Mouse (Mus musculus) kidney, adult 18-20 months (tissue): ENCODE data around the gene Furin.

Experiments used
- DNase-seq: peaks from one replicate; pipeline ENCODE4 v3.0.0; 2021

The Furin gene

DNA sequence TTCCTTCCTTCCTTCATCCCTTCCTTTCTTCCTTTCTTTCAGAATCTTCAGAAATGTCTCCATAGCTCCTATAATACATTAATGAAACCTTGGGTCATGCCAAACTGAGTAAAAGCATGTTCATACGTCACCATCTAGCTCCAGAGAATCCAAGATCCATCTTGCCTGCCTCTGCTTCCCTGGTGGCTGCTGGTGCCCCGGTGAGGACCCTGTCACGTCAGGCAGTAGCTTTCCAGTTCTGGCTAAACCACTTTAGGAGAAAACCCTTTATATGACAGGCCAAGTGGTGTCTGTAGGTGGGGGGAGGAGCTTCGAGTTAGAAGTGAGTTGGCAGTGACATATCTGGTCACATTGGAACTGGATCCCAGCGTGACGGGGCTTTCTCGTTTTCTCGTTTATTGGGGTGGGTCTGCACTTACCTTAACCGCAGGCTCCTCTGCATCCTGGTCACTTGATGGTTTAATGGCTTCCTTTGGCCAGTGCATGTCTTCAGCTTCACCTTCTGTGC lies at the start of gene Furin:
Gene Furin, minus strand, starts transcription at position 249 of the 508 bp plus-strand sequence.
- DNase-seq = no peak

DNA sequence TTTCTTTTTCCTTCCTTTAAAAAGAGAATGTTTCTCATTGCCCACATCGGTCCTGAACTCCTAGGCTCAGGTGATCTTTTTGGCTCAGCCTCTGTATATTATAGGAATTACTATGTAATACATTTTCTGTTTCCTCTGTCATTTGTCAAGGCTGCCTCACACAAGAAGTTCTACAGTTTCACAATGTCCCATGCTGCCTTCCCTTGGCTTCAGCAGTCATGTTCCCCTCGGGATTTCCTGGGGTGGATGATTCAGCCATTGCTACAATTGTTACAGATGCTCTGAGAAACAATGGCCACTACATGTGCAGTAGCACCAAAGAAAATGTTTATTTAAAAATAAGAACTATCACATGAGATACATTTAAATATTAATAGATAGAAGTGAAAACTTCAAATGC lies 49.5 kb upstream of the Furin start:
- DNase-seq = no peak

DNA sequence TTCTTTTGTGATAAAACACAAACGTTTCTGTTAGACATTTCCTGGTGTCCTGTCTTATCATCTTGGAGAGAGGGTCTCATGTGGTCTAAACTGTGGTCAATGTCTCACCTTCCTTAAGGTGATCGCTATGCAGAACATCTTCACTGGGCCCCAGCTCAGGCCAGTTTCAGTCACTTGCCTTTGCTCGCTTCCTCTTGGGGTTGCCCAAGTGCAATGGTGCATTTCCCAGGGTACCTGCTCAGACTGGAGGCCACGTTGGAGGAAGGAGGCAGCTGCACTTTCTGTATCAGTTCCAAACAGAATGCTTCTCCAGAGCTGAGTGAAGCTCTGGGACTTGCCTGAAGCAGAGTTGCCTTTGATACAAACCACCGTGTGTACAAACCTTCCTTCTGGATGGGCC lies 48.8 kb upstream of the Furin start:
- no peak for DNase-seq

DNA sequence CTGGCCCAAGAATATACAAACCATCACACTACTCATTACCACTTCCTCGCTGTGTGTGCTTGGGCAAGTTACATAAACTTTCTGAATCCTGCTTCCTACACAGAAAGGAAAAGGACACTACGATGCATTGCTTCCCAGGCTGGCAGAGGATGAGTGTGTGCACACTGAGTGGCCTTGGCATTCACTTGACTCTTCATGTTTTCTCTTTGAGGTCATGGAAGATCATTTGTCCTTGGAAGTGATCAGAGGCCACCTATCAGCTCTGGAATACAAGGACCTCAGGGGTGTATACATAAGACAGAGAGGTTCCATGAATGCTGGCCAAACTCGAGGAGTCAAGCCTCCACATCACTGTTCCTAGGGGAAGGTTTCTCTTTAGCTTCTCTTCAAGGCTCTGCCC lies 47.9 kb upstream of the Furin start:
- DNase-seq = no peak

DNA sequence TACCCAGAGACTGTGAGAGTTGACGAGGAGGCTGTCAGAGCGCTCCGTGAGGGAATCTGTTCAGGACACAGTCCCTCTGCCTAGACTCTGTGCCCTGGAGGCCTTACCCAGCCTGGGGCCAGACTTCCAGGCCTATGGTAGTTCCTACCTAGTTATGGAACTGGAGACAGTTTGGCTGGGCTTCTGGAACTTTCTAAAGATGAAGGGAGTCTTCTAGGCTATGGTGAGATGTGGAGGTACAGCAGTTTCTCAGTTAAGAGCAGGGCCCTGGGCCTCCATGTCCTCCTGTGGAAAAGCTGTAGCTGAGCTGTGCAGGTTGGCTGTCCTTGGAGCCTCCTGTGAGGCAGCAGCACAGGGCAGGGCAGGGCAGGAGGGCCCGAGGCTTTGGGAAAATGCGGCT lies 47.0 kb upstream of the Furin start:
- no peak for DNase-seq

DNA sequence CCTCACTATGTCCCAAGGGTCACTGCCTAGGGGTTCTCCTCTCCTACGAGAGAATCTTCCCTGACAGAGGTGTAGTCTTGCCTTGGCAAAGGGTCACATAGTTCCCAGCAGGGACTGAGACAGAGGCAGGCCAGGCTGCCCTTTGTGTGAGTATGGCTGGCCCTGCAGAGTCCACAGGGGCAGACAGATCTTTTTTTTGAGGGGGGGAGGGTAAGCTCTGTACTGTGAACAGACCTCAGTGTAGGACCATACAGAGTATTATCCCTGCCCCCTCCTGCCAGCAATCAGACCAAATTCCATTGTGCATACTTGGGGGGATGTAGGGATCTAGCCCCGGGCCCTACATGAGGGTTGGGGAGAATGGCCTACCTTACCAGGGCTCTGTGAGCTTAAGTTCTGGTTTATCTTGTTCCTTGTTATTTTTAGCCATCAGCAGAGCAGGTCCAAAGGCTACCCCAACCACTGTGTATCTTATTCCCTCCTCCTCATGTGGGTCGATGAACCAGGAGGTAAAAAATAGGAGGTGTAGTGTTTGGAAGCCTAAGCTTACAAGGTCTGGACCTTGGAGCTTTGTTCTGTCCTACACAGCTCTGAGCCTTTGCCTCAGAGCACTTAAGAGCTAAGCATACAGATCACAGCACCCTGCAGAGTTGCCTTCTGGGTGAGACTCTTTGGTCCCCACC lies 46.5 kb upstream of the Furin start:
- DNase-seq = no peak

DNA sequence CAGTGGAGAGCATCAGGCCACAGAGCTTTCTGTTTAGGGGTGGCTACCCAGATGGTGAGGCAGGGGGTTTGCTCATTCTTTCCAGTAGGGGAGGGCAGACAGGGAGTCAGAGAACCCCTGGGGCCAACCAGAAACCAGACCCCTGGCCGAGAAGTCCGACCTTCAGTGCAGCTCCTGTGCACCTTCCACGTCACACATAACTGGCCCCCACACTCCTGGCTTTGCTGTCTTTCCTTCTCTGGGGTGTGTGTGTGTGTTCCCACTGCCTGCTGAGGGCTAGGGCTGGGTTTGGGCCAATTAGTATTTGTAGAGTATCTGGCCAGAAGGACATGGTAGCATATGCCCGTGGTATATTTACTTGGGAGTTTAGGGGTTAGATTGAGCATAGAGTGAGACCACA lies 45.1 kb upstream of the Furin start:
- no peak for DNase-seq

DNA sequence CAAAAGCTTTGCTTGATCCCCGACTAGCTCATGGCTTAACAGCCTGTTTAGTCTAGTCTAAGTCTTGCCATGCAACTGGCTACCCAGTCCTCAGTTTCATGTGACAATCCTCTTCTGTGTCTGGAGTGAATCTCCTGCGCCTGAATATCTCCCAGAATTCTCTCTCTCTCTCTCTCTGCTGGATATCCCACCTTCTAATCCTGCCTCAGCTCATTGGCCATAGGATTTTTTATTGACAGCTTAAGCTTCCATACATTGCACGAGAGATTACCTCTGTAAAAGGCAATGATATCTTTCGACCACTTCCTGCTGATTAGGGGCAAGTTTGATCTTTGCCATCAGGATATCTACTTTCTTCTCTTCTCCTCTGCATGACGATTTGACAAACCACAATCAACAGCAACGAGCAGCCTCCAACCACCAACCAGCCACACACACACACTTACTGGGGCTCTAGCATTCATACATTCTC lies 44.4 kb upstream of the Furin start:
- no peak for DNase-seq

DNA sequence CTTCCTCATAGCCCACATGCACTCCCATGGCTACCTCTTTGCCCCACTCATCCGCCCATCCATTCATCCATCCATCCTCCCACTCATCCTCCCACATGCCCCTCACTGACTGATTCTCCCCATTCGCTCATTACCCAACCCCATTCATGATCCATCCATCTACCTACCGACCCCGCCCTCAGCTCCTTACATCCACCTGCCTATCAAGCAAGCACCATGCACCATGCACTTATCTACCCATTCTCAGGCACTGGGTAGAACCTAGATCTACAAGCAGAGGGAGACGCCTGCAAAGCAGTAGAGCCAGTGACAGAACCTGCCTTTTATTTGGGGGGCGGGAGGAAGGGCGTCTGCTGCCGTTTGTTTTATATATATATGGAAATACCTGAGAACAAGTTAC lies 42.1 kb upstream of the Furin start:
- DNase-seq = no peak

DNA sequence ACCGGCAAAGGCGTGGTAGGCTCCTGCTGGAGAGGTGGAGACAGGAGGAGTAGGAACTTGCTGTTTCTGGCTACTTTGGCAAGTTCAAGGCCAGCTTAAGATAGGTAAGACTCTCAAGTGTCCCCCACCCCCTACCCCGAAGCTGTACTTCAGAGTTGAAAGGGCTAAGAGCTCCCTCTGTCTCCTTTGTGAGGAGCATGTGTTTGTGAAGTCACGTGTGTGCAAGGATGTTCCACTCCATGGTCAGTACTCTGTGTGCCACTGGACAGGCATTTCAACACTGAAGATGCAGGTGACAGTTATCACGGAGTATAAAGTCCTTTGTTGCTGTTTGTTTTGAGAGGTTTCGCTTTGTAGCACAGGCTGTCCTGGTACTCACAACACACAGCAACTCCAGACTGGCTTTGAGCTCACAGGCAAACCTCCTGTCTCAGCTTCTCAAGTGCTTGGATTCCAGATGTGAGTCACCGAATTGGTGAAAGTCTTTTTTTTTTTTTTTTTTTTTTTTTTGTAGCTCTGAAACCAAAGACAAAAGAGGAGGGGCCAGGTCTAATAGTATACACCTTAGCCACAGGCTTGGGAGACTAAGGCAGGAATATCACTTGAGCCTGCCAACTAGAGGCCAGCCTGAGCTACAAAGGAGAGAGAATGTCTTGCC lies 41.1 kb upstream of the Furin start:
- no peak for DNase-seq

DNA sequence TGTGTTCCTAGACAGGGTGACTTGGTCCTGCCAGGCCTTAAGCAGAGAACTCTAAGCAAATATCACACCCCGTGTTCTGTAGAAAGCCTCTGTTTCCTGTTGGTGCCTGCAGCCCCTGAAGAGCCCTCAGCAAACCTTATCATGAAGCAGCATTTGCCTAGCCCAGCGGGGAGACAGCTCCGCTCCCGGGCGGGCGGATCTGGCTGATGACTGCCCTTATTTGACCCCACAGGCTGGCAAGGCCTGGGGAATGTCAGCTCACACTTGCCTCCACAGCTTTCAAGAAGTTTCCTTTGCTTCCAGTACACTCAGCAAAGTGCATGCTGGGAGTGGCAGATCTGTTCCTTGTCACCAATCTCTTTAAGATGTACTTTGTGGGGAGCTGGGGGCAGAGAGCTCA lies 40.3 kb upstream of the Furin start:
- no peak for DNase-seq

DNA sequence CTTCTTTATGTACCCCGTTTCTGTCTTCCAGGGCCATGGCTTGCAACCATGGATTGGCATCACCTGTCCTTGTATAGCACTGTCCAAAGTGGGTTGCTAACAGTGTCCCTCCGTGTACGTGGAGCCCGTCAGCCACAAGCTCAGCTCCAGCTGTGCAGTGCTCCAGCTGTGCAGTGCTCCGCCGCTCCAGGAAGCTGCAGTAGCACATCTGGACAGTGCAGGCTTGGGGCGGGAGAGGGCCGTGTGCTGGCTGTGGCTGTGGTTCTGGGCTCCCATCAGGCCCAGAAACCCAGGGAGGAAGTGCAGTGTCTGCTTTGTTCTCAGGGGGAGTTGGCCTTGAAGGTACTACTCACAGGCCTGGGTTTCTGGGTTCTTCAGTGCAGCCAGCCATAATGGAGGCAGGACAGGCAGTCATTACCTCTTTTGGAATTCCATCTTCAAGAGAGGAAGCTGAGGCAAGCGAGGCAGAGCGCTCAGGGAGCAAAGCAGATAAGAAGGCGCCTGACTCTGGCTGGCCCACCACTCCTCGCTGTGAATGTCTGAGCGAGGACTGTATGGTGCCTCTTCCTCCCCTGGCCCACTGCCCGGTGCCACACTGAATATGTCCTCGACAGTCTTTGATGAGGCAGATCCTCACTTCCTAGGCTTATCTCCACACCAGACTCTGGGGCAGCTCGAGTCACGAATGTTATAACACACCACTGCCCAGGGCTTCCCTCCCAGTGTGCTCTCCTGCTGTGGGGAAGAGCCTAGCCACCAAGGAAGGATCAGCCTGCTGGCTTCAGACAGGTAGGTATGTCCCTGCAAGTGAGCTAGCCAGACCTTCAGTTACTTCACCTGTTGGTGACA lies 39.4 kb upstream of the Furin start:
- no peak for DNase-seq

DNA sequence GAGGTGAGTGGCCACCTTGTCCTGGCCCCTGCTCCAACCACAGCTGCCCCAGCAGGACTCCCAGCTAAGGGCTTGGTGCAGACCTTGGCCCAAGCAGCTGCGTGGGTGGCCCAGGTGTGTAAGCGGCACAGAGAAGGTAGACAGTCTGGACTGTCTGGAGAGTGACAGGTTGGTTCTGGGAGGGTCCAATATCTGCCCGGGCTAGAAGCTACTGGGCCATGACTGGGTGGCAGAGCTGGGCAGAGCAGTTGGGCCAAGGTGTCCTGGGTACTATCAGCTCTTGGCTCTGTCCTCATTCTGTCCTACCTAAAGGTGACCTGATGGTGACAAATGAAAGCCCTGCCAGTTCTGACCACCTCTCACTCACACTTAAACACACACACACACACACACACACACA lies 37.9 kb upstream of the Furin start:
- DNase-seq = no peak

DNA sequence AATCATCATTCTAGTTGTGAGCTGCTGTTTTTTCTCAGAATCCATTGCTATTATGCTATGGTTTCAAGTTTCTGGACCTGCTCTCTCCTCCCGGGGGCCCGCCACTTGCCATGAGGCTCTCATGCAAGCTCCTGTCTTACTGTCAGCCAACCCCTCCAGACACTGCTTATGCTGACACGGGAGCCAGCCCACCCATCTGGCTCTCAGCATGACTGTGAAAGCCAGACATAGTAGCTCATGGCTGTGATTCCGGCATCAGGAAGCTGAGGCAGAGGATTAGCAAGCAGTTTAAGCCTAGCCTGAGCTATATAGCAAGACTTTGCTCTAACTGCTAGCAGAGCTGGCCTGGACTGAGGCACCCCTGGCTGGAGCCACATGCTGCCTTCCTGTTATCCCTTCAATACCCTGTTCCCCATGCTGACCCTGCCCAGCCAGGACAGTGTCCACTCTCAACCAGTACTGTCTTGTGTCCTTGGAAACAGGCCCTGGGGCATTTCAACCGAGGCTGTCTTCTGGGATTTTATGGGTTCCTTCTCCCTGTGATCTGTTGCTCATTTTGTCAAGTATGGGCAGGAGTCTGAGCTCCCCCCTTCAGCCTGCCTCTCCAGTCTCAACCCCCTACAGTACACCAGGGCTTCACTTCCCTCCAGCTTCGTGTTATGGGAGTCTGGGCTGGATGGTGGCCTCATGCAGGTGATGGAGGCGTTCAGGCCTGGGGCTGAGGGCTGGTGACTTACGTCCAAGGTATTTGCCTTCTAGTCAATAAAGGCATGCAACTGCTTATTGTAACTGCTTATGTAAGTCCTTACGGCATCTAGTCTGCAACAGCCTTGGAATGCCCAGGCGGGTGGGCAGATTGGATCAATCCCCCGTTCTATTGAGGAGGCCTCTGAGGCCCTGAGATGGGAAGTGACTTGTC lies 37.0 kb upstream of the Furin start:
- no peak for DNase-seq

DNA sequence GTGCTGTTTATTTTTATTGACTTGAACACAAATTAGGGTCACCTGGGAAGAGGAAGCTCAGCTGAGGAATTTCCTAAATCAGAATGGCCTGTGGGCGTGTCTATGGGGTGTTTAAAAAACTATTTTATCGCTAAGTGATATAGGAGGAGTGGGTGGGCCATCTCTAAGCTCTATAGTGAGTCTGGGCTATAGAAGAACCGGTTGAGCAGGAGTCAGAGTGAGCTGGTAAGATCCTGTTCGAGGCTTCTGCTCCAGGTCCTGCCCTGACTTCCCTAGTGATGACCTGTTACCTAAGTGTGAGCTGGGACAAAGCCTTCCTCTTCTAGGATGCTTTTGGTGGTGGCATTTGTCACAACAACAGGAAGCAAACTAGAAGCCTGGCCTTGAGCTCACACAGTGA lies 35.4 kb upstream of the Furin start:
- no peak for DNase-seq

DNA sequence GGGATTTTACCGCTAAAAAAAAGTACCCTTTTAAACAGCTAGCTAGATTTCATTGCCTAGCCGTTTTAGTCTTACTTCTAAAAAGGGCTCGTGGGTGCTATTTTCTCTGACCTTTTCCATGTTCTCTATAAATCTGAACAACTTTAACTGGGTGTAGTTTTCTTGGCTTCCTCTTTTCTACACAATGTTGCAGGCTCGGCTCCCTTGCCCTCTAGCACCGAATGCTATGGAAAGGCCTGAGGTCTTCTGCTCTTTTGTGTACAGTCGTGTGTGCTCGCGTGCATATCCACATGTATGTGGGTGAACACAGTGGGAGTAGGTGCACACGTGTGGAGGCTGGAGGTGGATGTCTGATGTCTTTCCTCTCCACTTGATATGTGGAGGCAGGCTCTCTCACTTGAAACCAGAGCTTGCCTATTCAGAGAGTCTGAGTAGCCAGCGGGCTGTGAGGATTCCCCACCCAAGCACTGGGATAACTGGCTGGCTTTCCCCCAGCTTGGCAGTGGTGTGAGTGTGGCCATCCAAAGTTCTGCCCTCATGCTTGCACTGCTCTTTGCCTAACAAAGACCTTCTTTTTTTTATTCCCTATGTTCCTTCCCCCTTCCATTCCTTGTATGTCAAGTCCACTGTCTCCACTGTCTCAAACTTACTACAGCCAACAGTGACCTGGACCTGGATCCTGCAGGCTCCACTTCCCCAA lies 34.7 kb upstream of the Furin start:
- no peak for DNase-seq

DNA sequence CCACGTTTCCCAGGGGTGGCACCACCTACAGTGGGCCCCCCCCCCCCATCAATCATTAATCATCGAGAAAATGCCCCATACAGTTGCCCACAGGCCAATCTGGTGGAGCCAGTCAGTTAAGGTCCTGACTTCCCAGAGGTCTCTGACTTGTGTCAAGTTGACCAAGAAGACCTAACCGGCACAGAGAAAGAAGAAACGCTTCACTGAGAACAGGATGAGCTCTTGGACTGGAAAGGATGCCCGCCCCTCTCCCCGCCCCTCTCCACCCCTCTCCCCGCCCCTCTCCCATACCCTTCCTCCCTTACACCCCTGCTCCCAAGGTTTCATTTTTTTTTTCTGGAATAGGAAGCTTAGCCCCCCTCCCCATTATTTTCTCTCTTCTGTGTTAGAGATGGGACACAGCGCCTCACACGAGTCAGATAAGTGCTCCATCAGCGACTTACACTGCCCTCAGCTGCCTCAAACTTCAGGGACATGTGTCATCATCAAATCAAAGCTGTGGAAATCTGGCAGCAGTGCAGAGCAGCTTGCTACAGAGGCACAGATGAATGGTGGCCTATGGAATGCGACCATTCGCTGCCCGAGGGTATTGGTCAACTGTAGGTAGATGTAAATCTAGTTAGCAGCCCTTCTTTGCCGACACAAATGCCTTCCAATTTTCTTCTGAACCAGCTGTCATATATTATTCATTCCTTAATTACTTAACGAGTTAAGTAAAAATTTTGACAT lies 34.0 kb upstream of the Furin start:
- DNase-seq = no peak

DNA sequence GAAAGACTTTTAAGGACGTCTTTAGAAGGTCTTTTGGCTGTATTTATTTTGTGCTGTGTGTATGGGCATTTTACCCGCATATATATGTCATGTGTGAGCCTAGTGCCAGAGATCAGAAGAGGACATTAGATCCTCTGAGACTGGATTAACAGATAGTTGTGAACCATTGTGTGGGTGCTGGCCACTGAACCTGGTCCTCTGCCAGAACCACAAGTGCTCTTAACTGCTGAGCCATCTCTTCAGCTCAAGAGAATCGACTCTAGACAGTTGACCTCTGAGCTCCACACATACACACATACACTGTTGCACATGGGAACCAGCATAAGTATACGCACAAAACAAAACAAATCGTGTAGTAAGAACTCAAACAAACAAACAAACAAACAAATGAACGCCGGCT lies 31.3 kb upstream of the Furin start:
- DNase-seq = no peak

DNA sequence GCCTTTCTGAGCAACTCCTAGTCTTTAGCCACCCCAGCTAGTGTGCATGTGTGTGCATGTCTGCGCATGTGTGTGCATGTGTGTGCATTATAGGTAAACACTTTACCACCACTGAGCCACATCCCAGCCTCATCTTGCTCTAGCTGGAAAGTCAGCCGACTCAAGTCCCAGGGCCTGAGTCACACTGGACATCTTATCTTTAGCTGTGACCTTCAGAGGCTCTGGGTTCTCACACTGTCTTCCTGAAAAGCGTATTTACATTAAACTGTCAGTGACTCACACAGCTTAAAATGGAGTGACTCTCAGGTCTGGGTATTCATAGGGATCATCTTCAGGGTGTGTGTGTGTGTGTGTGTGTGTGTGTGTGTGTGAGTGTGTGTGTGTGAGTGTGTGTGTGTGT lies 30.4 kb upstream of the Furin start:
- DNase-seq = no peak

DNA sequence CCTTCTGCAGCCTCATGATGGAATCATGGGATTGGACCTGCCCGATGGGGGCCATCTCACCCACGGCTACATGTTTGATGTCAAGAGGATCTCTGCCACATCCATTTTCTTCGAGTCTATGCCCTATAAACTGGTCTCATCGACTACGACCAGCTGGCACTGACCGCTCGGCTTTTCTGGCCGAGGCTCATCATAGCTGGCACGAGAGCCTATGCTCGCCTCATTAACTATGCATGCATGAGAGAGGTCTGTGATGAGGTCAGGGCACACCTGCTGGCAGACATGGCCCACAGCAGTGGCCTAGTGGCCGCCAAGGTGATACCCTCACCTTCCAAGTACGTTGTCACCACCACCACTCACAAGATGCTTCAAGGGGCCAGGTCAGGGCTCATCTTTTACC lies 24.4 kb upstream of the Furin start:
- no peak for DNase-seq

DNA sequence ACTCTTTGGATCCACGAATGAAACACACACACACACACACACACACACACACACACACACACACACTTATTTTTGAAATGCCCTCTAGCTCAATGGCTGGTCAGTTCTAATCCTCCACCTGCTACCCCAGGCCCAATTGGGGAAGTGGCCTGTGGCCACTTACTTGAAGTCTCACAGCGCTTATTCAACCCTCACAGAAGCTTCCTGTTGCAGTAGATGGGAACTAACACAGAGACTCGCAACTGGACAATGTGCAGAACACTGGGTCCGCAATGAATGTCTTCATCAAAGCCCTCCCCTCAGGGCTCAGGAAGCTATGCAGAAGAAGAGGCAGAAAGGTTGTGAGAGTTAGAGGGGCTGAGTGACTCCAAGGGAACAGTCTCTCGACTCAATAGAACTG lies 22.5 kb upstream of the Furin start:
- DNase-seq = no peak
